Mouse (Mus musculus): ENCODE data around the gene Mrps34. TPM values are rescaled to one million over a fixed set of nuclear protein-coding genes. Genes with fewer than 3 reads are reported as not detected.
"Not testable (repeated sequence)": the region's sequence is repeated elsewhere in the genome, so short reads cannot be mapped to it uniquely, and the experiment has no call there.

Mrps34 gene
- total RNA-seq, 1 experiment from 2014 or later: 189 TPM

DNA sequence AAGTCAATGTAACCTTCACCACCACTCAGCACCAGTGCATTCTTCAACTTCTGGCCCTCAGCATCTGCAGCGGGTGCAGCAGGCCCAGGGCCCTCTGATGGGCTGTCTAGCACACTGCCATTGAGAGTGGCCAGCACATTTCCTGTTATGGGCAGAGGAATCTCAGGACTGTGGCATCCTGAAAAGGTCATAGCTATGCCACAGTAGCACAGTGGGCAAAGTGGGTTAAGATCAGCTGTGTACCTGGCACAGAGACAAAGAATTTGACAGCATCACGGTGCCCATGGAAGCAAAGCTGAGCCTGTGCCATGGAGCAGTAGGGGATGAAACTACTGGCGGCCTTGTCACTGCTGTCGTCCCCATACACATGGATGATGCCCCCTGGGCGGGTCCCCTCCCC, 4.2 kb downstream of the Mrps34 start:
- no peak for DNase-seq

DNA sequence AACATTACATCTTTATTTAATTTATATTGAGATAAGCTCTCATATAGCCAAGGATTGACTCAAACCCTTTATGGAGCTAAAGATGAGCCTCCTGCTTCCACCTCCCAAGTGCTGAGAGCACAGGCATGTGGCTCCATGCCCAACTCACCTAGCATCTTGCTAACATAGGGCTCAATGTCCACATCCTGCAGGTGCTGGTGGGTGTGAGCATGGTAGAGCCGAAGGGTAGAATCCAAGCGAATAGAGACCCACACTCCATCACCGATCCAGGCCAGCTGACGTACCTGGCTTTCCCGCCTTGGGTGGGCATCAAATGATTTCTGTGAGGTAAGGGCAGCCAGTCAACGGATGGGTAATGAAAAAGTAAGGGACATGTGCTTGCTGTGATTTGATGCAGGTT, 5.1 kb downstream of the Mrps34 start:
- DNase-seq: no peak

DNA sequence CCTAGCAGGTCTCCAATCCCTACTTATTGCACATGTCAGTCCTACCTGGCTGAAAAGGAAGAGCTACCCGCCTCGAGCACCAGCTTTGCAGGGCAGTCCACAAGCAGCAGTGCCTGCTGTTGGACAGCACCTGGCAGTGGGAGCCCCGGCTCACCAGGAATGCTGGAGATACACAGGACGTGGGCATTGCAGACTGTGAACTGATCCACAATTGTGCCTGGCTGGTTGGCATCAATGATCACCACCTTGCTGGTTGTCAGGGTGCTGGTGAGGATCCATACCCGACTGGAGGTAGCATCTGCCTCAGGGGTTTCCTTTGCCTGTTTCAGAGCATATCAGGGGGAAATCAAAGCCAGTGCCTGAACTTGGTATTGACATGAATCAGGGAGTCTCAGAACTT, 7.2 kb downstream of the Mrps34 start:
- DNase-seq: no peak

DNA sequence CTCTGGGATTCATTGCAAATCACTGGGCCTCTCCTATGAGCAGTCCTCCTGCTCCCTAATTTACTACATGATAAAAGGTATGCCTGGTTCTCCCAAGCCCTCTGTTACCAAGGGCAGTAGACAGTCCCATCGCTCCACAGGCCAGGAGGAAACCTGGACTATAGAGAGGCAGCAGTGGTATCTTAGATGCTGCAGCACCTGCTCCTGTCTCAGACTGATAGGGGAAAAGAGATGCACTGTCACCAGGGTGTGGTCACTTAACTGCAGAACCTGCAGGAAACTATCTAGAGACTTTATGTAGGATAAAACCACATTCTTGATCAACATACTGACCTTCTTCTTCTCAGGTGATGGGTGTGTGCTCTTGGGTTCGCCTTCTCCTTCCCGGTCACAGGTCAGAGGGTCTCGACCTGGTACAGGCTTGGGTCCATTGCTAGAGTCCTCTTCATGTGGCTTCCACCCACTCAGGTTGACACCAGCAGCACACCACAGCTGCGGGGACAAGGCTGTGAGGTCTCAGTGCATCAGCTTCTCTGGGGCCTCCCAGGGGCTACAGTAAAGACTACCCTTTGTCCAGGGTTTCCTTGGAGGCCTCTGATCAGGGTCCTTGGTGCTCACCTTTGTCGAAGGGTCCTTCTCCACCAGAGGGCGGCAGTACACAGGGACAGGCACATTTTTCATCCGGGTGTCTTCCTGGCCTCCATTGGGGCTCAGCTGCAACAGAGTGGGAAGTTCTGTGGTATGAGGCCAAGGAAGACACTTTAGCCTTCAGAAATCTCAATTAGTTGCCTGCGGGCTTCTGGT, 8.0 kb downstream of the Mrps34 start:
- peak; percentile 47 for DNase-seq

DNA sequence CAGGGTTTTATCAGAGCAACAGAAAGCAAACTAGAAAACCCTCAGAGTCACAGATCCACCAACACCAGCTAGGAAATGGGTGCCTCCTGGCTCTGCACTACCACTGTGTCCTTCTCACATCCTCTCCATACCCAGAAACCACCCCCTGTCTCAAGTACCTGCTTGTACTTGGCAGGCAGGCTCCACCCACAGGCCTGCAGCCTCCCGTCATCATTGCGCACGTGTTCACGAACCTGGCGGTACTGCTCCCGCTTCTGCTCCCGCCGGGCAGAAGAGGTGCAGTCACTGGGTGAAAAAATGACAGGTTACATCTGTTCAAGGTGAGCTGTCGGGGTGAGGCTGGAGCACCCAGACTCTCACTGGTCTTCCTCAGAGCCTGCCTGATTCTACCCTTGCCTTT, 8.9 kb downstream of the Mrps34 start:
- no peak for DNase-seq

DNA sequence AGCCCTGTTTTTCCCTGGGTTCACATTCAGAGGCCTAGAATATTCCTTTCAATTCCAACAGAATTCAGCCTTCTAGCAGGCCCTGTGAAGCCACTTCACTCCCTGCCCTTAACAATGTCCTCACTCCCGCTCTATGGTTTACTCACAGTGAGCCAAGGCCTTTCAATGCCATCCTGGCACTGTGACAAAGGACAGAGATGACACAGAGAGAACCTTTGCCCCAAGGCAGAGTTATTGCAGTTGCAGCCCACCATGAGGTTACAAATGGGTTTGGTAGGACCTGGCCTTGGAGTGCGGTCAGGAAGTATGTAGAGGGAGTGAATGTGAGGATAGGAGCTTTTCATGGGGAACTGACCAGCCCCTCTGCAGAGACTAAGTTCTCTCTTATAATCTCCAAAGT, 12.7 kb downstream of the Mrps34 start:
- peak; percentile 67 for DNase-seq

DNA sequence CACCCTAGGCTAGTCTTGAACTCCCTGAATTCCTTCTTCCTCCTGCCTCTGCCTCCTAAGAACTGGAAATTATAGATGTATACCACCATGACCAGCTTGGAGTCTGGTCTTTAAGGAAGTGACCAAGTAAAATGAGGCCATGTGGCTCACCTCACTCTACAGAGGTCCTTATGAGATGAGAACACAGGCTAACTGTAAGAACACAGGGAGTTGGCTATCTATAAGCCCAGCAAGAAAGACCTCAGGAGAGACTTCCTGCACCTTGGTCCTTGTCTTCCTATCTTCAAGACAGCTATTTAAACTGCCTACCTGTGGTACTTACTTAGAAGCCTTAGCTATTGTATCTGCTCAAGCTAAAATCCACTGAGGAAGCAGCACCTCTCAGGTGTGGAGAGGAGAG, 19.1 kb downstream of the Mrps34 start:
- no peak for DNase-seq

DNA sequence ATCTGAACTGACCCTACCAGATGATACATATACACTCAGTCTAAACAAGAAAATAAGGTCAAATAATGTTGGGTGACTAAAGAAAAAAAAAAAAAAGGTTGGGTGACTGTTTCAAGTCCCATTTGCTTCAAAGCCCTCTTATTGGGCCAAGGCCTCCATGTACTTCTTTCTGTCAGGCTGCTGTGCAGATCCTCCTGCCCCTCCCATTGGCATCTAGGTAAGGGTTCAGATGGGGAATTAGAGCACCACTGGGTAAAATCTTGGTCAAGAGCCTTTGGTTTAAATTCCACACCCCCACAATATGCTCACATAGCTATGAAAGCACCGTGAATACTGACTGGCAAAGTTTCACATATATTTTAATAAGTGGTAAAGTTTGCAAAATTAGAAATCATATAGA, 28.3 kb downstream of the Mrps34 start:
- no peak for DNase-seq

DNA sequence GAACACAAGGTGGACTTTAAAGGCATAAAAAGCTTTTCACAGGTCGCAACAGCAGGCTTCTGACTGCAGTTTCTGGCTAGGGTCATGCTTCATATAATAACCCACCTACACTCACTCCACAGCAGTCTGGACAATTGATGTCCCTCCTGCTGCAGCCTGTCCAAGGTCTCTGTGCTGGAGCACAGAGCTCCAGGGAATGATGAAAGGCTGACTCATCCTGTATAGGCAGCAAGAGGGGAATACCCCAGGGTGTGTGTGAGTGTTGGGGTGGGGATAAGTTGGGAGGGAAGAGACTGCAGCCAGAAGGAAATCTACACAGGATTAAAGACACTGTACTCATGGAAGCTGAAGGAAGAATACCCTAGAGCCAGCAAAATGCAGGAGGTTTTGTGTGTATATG, 34.6 kb downstream of the Mrps34 start:
- DNase-seq: peak; percentile 20

DNA sequence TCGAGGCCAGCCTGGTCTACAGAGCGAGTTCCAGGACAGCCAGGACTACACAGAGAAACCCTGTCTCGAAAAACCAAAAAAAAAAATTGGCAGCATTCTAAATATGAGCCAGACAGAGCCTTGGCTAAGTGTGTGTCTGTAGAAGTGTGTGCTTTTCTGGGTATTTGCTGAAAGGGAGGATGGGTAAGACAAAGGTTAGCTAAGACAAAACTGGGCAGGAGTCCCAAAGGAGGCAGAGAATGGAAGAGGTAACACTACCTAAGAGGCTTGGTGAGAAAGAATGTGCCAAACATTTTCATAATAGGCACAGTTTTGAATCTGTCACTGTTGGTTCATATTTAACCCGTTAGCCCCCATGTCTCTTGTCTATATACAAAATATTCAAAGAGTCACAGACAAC, 37.5 kb downstream of the Mrps34 start:
- DNase-seq: no peak

DNA sequence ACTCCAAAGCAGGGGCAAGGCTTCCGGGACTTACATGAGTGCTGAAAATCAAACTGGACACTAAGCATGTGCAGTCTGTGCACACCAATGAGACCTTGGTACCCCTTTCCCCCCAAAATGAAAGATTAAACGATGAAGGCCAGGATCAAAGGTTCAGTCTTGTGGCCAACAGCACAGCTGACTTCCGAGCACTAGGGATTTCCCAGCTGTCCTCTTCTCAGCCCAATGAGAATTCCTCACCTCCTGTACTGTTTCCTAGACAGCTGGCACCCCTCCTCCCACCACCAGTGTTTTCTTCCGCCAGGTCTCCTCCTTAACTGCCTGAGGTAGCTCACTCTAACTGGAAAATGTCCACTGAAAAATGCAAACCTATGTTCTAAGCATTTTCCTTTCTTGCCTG, 38.2 kb downstream of the Mrps34 start:
- no peak for DNase-seq

DNA sequence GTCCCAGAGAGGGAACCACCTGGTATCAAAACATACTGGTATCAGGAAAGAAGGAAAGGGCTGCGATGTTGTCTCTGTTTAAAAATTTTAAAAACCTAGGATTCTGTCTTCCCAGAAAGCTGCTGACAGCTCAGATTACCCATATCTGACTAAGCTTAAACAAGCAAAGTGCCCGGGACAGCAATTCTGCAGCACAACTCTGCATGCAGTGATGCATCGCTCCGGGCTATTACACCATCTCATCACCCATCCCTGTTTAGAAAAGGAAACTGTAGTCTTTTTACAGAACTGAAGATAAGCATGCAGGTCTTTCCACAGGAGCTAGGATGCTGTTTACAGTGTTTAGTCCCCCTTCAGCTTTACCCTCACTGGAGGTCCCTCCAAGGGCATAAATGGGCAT, 40.0 kb downstream of the Mrps34 start:
- peak; percentile 15 for DNase-seq

DNA sequence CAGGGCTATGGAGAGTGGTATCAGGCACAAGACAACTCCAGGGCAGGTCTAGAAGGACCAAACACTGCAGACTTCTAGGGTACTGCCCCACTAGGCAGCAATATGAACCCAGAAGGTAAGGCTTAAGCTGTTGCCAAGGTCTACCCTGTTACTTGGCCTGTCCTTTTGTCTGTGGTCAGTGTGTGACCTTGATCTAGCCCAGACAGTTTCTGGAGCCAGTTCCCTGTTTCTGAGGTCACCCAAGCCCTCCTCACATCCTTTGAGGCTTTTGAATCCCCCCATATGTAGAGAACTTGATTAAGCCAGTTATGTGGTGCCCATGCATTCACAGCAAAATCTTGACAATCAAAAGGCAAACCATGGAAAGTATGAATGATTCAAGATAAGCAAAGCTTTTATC, 40.8 kb downstream of the Mrps34 start:
- no peak for DNase-seq

DNA sequence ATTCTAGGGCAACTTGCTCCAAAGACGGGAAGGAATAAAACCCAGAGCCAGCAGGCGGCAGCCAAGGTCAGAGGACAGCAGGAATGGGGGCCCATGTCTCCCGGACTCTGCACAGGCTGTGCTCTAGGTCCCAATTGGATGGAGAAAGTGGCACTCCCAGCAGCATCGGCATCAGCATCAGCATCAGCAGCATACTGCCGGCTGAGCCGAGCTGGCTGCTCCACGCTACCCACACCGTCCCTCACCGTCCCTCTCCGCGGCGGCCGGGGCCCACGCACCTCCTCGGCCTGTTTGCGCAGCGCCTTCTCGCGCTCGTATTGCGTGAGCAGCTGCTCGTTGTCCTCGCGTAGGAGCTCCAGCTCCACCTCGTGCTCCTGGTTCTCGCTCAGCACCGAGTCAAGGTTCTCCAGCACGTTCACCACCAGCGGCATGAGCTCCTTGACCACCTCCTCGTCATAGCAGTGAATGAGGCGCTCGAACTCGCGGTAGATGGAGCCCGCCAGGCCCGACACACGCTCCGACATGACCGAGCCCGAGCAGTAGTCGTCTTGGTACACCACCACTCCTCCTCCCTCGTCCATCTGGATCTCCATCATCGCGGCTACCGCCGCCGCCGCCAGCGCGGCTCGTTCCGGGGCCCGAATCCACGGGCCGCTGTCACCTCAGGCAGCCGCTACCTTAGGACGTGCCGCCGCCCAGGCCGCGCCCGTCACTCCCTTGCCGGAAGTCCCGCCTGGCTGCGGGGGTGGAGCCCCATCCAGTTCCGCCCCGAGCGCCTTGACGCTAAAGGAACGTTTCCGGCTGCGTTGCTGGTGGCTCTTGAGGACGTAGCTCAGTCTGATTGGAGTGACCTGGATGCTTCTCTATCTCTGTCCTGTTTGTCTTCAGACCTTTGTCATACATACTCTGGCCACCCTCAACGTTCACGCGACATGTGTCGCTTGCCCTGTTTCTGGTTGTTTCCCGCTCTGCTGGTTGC, 41.6 kb downstream of the Mrps34 start, which contains the start of gene Mapk8ip3:
Gene Mapk8ip3 (minus strand): TSS at position 719 of the 979 bp plus-strand sequence.
- peak; percentile 97 for DNase-seq

DNA sequence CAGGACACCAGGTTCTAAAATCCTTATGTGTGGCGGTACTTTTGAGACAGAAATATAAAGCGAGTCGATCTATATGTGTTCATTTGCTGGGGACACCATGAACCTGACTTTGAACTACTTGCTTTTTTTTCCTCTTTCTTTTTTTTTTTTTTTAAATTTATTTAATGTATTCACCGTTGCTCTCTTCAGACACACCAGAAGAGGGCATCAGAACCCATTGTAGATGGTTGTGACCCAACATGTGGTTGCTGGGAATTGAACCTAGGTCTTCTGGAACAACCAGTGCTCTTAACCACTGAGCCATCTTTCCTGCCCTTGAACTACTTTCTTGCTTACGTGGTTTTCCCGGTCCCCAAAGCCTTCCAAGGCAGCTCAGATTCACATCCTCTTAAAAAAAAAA, 42.4 kb downstream of the Mrps34 start:
- no peak for DNase-seq

DNA sequence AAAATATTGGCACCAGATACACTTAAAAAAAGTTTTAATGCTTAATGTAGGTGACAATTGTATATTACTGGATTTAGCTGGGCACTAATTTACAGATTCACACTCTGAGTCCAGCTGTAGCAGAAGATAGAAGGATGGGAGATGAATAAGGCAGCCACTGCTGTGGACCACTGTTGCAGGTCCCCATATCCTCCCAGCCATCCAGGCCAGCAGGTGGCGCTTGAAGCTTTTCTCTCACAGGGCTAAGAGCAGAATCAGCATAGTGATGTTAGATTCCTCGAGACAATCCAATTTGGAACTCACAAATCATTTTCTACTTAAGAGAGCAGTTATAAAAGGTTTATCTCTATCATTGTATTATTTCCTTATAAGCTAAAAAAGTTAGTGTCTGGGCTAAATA, 47.5 kb downstream of the Mrps34 start:
- DNase-seq: peak; percentile 47

DNA sequence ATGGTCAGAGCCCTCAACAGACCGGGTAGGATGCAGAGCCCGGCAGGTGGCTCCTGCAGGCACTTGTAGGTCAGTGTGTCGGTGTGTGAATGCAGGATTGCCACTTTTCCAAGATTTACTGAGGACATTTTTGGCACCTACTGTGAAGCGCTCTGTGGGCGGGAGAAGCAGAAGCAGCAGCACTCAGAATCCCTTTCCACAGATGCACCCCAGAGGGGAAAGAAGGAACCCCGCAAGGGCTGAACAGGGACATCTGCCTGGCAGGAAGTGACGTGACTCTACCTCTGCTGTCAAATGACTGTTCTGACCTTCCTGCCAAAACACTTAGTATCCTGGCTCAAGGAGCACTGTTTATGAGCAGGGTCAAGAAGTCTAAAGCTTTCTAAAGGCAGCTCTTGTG, 48.1 kb downstream of the Mrps34 start:
- no peak for DNase-seq

DNA sequence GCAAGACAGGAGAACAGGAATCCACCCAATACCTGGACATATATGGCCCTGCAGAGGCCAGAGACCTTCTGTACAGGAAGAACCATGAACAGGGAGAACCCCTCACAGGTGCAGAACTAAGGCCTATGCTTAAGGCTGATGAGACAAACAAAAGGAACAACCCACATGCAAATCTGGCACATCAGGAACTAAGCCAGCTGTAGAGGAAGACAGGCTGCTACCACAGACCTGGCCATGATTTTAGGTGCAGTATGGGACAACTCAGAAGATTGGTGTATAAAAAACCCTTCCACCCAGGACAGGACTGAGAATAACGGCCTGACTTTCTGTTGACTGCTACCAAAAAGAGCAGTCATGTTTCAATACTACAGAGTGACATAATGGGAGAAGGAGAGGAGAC, 48.7 kb downstream of the Mrps34 start:
- DNase-seq: not testable (repeated sequence)

Other genes with a start within 250 kb of the Mrps34 start
- gene Slc9a3r2, start 244.8 kb upstream of the Mrps34 start, total RNA-seq (2021): 53.4 and 63.5 TPM in 2 replicates
- not detected in 2 replicates for gene Npw, start 236.7 kb upstream of the Mrps34 start, total RNA-seq (2021)
- 53.9 and 54.7 TPM in 2 replicates for gene Zfp598, start 225.4 kb upstream of the Mrps34 start, total RNA-seq (2021)
- gene Syngr3, start 205.2 kb upstream of the Mrps34 start, total RNA-seq (2021): 1.2 and 2.1 TPM in 2 replicates
- gene Gfer, start 199.0 kb upstream of the Mrps34 start, total RNA-seq (2021): 30.5 and 33.5 TPM in 2 replicates
- gene Noxo1, start 198.9 kb upstream of the Mrps34 start, total RNA-seq (2021): 4.5 and 6.5 TPM in 2 replicates
- gene Tbl3, start 187.5 kb upstream of the Mrps34 start, total RNA-seq (2021): 33.3 and 39.6 TPM in 2 replicates
- 0.27 and 0.81 TPM in 2 replicates for gene Rnf151, start 177.1 kb upstream of the Mrps34 start, total RNA-seq (2021)
- 579 and 669 TPM in 2 replicates for gene Rps2, start 177.0 kb upstream of the Mrps34 start, total RNA-seq (2021)
- 230 and 272 TPM in 2 replicates for gene Ndufb10, start 170.6 kb upstream of the Mrps34 start, total RNA-seq (2021)
- gene Rpl3l, start 167.3 kb upstream of the Mrps34 start, total RNA-seq (2021): 0.24 TPM in 1 of 2 replicates, not detected in the other
- gene Msrb1, start 158.5 kb upstream of the Mrps34 start, total RNA-seq (2021): 87.5 and 89.3 TPM in 2 replicates
- 2.8 and 3.0 TPM in 2 replicates for gene Hs3st6, start 142.1 kb upstream of the Mrps34 start, total RNA-seq (2021)
- 0.76 and 1.7 TPM in 2 replicates for gene Meiob, start 90.8 kb upstream of the Mrps34 start, total RNA-seq (2021)
- gene Hagh, start 55.0 kb upstream of the Mrps34 start, total RNA-seq (2021): 88.2 and 124 TPM in 2 replicates
- gene Fahd1, start 44.8 kb upstream of the Mrps34 start, total RNA-seq (2021): 34.6 and 35.5 TPM in 2 replicates
- 1.5 and 3.0 TPM in 2 replicates for gene Igfals, start 29.1 kb upstream of the Mrps34 start, total RNA-seq (2021)
- 55.1 and 55.9 TPM in 2 replicates for gene Nubp2, start 8.8 kb upstream of the Mrps34 start, total RNA-seq (2021)
- gene Spsb3, start 8.5 kb upstream of the Mrps34 start, total RNA-seq (2021): 29.2 and 30.9 TPM in 2 replicates
- gene Eme2, start within 50 bp of the Mrps34 start, total RNA-seq (2021): 54.0 and 69.2 TPM in 2 replicates
- 85.2 and 112 TPM in 2 replicates for gene Nme3, start 1.4 kb downstream of the Mrps34 start, total RNA-seq (2021)
- gene Mapk8ip3, start 41.9 kb downstream of the Mrps34 start, total RNA-seq (2021): 157 and 177 TPM in 2 replicates
- 27.0 and 33.1 TPM in 2 replicates for gene Jpt2, start 65.6 kb downstream of the Mrps34 start, total RNA-seq (2021)
- 25.9 and 26.7 TPM in 2 replicates for gene Cramp1l, start 120.7 kb downstream of the Mrps34 start, total RNA-seq (2021)
- gene Ift140, start 121.0 kb downstream of the Mrps34 start, total RNA-seq (2021): 36.3 and 45.4 TPM in 2 replicates
- 27.7 and 31.5 TPM in 2 replicates for gene Tmem204, start 188.5 kb downstream of the Mrps34 start, total RNA-seq (2021)
- 26.3 and 27.2 TPM in 2 replicates for gene Telo2, start 220.9 kb downstream of the Mrps34 start, total RNA-seq (2021)
- gene Ptx4, start 225.6 kb downstream of the Mrps34 start, total RNA-seq (2021): not detected in 2 replicates
- 28.9 and 42.3 TPM in 2 replicates for gene Clcn7, start 238.3 kb downstream of the Mrps34 start, total RNA-seq (2021)